Mouse (Mus musculus): ENCODE data around the gene Syt16.

Gene Syt16

DNA sequence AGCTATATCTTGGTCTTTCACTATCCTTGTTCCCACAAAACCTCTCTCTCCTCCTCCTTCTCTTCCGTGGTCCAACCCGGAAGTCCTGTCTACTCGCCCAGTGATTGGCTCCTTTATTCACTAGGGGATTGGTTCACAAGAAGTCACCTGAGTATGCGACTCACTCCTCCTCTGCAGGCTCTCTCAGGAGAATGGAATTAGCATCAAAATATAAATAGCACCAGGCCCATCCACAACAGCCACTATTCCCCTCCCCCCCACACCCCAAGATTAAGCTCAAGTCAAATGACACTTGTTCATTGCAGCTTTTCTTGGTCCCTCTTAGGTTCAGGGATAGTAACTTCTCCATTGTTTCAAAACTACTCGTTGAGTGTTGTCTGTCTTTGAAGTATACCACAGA lies 324.5 kb downstream of the Syt16 start:
- DNase-seq: no peak
